Mouse (Mus musculus): ENCODE results near the gene Tial1.

- TF ChIP-seq EP300 (IDR thresholded peaks at IDR 0.05; ENCODE audit: low read depth) (no peak), CTCF (IDR thresholded peaks at IDR 0.05; ENCODE audit: low read depth) (no peak)
These were observed 28.9 kb downstream of the Tial1 start for GRCm38 (mm10) chr7:128432574-128432973.
